Mouse (Mus musculus) ES-E14 (cell line): ENCODE measurements around the gene Lce6a. TPM values are rescaled to one million over a fixed set of nuclear protein-coding genes. Genes with fewer than 3 reads are reported as not detected.
A peak's percentile ranks its signal among the peaks of the same experiment; 100 is the strongest.

ENCODE experiments used
- DNase-seq: peaks from one replicate; pipeline ENCODE4 v3.0.0-alpha.2; 2013; ENCODE audit warnings: low read depth, low spot score
- H3K27ac ChIP-seq: 2 replicates; pipeline ENCODE4 v1.5.1; 2012; ENCODE audit warnings: low read depth, mild to moderate bottlenecking, low read length, moderate library complexity, mixed read lengths; ENCODE audit not compliant: poor library complexity, insufficient read depth, severe bottlenecking
- H3K36me3 ChIP-seq: 2 replicates; pipeline ENCODE4 v1.6.1; 2012; ENCODE audit warnings: mild to moderate bottlenecking, low read length, moderate library complexity, mixed read lengths; ENCODE audit not compliant: control insufficient read depth, poor library complexity, insufficient read depth, severe bottlenecking
- H3K4me1 ChIP-seq, 2 experiments: fragments of 150-350 bp in 1 of 2; sonication (generic) in 1 of 2; 2 replicates each; pipeline ENCODE4 v1.6.1; 2012; ENCODE audit warnings: low read length in 2 of 2, mild to moderate bottlenecking in 1 of 2, mixed read lengths in 1 of 2; ENCODE audit not compliant: control insufficient read depth in 2 of 2, insufficient read depth in 2 of 2, poor library complexity in 1 of 2
- H3K4me3 ChIP-seq, 2 experiments: fragments of 150-350 bp in 1 of 2; sonication (generic) in 1 of 2; 2 replicates each; pipeline ENCODE4 v1.5.1; 2012; ENCODE audit warnings: low read length in 2 of 2, low read depth in 1 of 2, mild to moderate bottlenecking in 1 of 2, mixed read lengths in 1 of 2; ENCODE audit not compliant: insufficient read depth in 1 of 2, poor library complexity in 1 of 2, severe bottlenecking in 1 of 2
- H3K9ac ChIP-seq: 2 replicates; pipeline ENCODE4 v1.6.1; 2012; ENCODE audit warnings: low read depth, mild to moderate bottlenecking, low read length, mixed read lengths; ENCODE audit not compliant: poor library complexity, insufficient read depth, severe bottlenecking
- H3K9me3 ChIP-seq: fragments of 150-350 bp; sonication (generic); 2 replicates; pipeline ENCODE4 v1.6.1; 2012; ENCODE audit warnings: low read depth, mild to moderate bottlenecking, low read length; ENCODE audit not compliant: control insufficient read depth, insufficient read depth
- CHD2 ChIP-seq: IDR thresholded peaks from 2 replicates; pipeline ENCODE4 v1.6.1; 2014; ENCODE audit warnings: mild to moderate bottlenecking, low read depth, low read length, inconsistent platforms
- HCFC1 ChIP-seq: IDR thresholded peaks from 2 replicates; pipeline ENCODE4 v1.6.1; 2012; ENCODE audit warnings: low read length, inconsistent platforms, borderline replicate concordance; ENCODE audit not compliant: insufficient read depth
- MAFK ChIP-seq: IDR thresholded peaks from 2 replicates; pipeline ENCODE4 v1.6.1; 2014; ENCODE audit warnings: mild to moderate bottlenecking, low read depth, low read length, inconsistent platforms; ENCODE audit not compliant: insufficient read depth
- ZC3H11A ChIP-seq: IDR thresholded peaks from 2 replicates; pipeline ENCODE4 v1.6.1; 2012; ENCODE audit warnings: low read depth, mild to moderate bottlenecking, inconsistent platforms, low read length, borderline replicate concordance
- ZNF384 ChIP-seq: IDR thresholded peaks from 2 replicates; pipeline ENCODE4 v1.6.1; 2012; ENCODE audit warnings: low read depth, low read length, inconsistent platforms
- in situ Hi-C, 2 experiments: fragments of 600-800 bp; cut with MboI; formaldehyde crosslinking; loops; one replicate each; pipeline ENCODE4 v1.15.1; 2025; ENCODE audit warnings: low sequenced_read_pairs in 2 of 2, inconsistent platforms in 1 of 2; ENCODE audit not compliant: unreplicated experiment in 2 of 2
- total RNA-seq: library from RNA; depleted of rRNA; stranded (reverse); fragments of 300-350 nt; gene quantifications from 2 replicates; pipeline ENCODE4 v1.2.3, GENCODE M21; 2012

Gene Lce6a
- total RNA-seq, 1 experiment, result not detected

- DNase-seq, result no peak
- no peak within 1 kb of the TSS for H3K4me3 ChIP-seq
- no peaks in the 10 kb centered on the region for H3K4me1 ChIP-seq
- in situ Hi-C loops, result no loop called here
- no peak within 1 kb of the TSS for H3K9ac ChIP-seq
- H3K36me3 ChIP-seq, result no peaks in the 10 kb centered on the region
- no peaks in the 10 kb centered on the region for H3K9me3 ChIP-seq
- no peak within 1 kb of the TSS for H3K27ac ChIP-seq
- no peak for TF ChIP-seq ZC3H11A
- TF ChIP-seq HCFC1, result no peak
- TF ChIP-seq MAFK, result no peak
- TF ChIP-seq CHD2, result no peak
- no peak for TF ChIP-seq ZNF384
Observed at GRCm38 (mm10) chr3:92607392-92607791, 14.1 kb downstream of the Lce6a start, which contains the start of gene 2210017I01Rik. 2210017I01Rik (minus strand) TSS chr3:92607492.

GRCm38 (mm10) chr3:92602169-92602568 is 19.3 kb downstream of the Lce6a start:
- no peaks in the 10 kb centered on the region for H3K9me3 ChIP-seq
- no peak overlapping the region for H3K9ac ChIP-seq
- peak; percentile 2 for DNase-seq
- no peaks in the 10 kb centered on the region for H3K4me1 ChIP-seq
- in situ Hi-C loops, result no loop called here
- no peak overlapping the region for H3K27ac ChIP-seq
- H3K4me3 ChIP-seq, result no peak overlapping the region
- no peaks in the 10 kb centered on the region for H3K36me3 ChIP-seq
- no peak for TF ChIP-seq ZNF384

DNA sequence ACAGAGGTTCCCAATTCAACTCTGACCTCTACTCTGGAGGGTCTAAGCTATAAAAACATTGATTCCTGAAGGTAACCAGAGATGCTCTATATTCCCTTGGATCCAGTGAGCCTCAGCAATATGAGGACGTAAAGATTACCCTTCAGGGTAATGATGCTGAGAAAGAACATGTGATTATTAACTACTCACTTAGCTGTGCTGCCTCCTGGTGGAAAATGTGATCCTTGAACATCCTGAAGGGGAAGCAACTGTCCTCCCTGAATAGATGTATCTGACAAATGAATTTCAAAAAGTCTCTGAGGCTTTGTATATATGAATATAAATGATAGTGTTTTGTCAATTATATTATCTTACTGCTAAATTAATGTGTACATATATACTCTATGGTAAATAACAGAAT is 21.0 kb downstream of the Lce6a start:
- no peaks in the 10 kb centered on the region for H3K36me3 ChIP-seq
- in situ Hi-C loops, result no loop called here
- DNase-seq, result peak; percentile 6

GRCm38 (mm10) chr3:92599973-92600372 is 21.5 kb downstream of the Lce6a start:
- Histone ChIP-seq H3K4me1 (no peaks in the 10 kb centered on the region), H3K9ac (no peak overlapping the region), H3K4me3 (no peak overlapping the region), H3K9me3 (no peaks in the 10 kb centered on the region), H3K27ac (no peak overlapping the region), H3K36me3 (no peaks in the 10 kb centered on the region)
- in situ Hi-C loops, result no loop called here
- TF ChIP-seq HCFC1 (no peak), MAFK (peak; percentile 96)
- DNase-seq, result no peak

More for the DNA sequence above, 21.0 kb downstream of the Lce6a start:
- TF ChIP-seq ZNF384 (no peak), MAFK (no peak), HCFC1 (no peak), ZC3H11A (no peak), CHD2 (no peak)
- H3K4me1 ChIP-seq, result no peaks in the 10 kb centered on the region
- H3K4me3 ChIP-seq, result no peak overlapping the region
- no peak overlapping the region for H3K9ac ChIP-seq
- H3K27ac ChIP-seq, result no peak overlapping the region
- no peaks in the 10 kb centered on the region for H3K9me3 ChIP-seq

GRCm38 (mm10) chr3:92598429-92598828 is 23.0 kb downstream of the Lce6a start:
- Histone ChIP-seq H3K9ac (no peak overlapping the region), H3K4me1 (no peaks in the 10 kb centered on the region), H3K9me3 (no peaks in the 10 kb centered on the region), H3K36me3 (no peaks in the 10 kb centered on the region), H3K27ac (no peak overlapping the region), H3K4me3 (no peak overlapping the region)
- no peak for DNase-seq
- in situ Hi-C loops, result no loop called here
- no peak for TF ChIP-seq MAFK
- TF ChIP-seq ZC3H11A, result no peak
- TF ChIP-seq ZNF384, result no peak
- TF ChIP-seq HCFC1, result no peak
